Mouse (Mus musculus) lung, embryonic 16.5 days (tissue): Measurements from ENCODE around the gene Lgi4. TPM values are rescaled to one million over a fixed set of nuclear protein-coding genes. Genes with fewer than 3 reads are reported as not detected.

Experiments
- ATAC-seq: fragments of 200-750 bp; cut with Nextera tagmentation; 2 replicates; pipeline ENCODE4 v1.8.0; 2017; ENCODE audit warnings: low read depth, mild to moderate bottlenecking, moderate library complexity
- H3K27ac ChIP-seq: fragments of 300-500 bp; sonication (generic); 2 replicates; pipeline ENCODE4 v1.5.1; 2014; ENCODE audit warnings: mild to moderate bottlenecking, control low read depth, low read length
- H3K27me3 ChIP-seq: fragments of 300-500 bp; sonication (generic); 2 replicates; pipeline ENCODE4 v1.6.1; 2014; ENCODE audit warnings: low read depth, low read length, mixed read lengths; ENCODE audit not compliant: control insufficient read depth, insufficient read depth
- H3K36me3 ChIP-seq: fragments of 300-500 bp; sonication (generic); 2 replicates; pipeline ENCODE4 v1.6.1; 2014; ENCODE audit warnings: low read length; ENCODE audit not compliant: control insufficient read depth, insufficient read depth
- H3K4me1 ChIP-seq: fragments of 300-500 bp; sonication (generic); replicated peaks from 2 replicates; pipeline ENCODE4 v1.6.1; 2014; ENCODE audit warnings: low read length, mixed read lengths; ENCODE audit not compliant: control insufficient read depth, insufficient read depth
- H3K4me2 ChIP-seq: fragments of 300-500 bp; sonication (generic); 2 replicates; pipeline ENCODE4 v1.6.1; 2014; ENCODE audit warnings: low read depth, low read length, control low read depth
- H3K4me3 ChIP-seq: fragments of 300-500 bp; sonication (generic); 2 replicates; pipeline ENCODE4 v1.5.1; 2014; ENCODE audit warnings: mild to moderate bottlenecking, low read length, control low read depth
- H3K9ac ChIP-seq: fragments of 300-500 bp; sonication (generic); 2 replicates; pipeline ENCODE4 v1.6.1; 2014; ENCODE audit warnings: low read length, control low read depth
- H3K9me3 ChIP-seq: fragments of 300-500 bp; sonication (generic); 2 replicates; pipeline ENCODE4 v1.6.1; 2016; ENCODE audit warnings: low read length; ENCODE audit not compliant: control insufficient read depth
- WGBS: fragments of 180-500 bp; shearing (Covaris S2); extraction: QIAGEN DNeasy Blood & Tissue Kit; methylation state at CpG from one replicate; pipeline ENCODE4 v1.1.7; 2014; 5-methylcytosine and 5-hydroxymethylcytosine counted together
- polyA plus RNA-seq: library from polyadenylated mRNA; unstranded; fragments of >200 nt; fragmentation: Nextera tagmentation; extraction: Ambion mirVana; gene quantifications from 2 replicates; pipeline ENCODE4 v1.2.1, GENCODE M21; 2015

The Lgi4 gene
- polyA plus RNA-seq, 1 experiment from 2014 or later: 0.38 TPM

GRCm38 (mm10) chr7:31087262-31087661, 28.1 kb downstream of the Lgi4 start:
- Histone ChIP-seq H3K4me2 (no peak overlapping the region), H3K27ac (no peak overlapping the region), H3K9me3 (no peaks in the 10 kb centered on the region), H3K36me3 (no peaks in the 10 kb centered on the region), H3K4me1 (peaks cover 9% of the 10 kb centered on the region), H3K9ac (no peak overlapping the region), H3K4me3 (no peak overlapping the region), H3K27me3 (no peaks in the 10 kb centered on the region)
- no peak for ATAC-seq
- whole genome bisulfite sequencing: 40% methylated on average over 2 of the region's 2 CpGs

GRCm38 (mm10) chr7:31088206-31088605, 29.1 kb downstream of the Lgi4 start:
- Histone ChIP-seq H3K4me3 (no peak overlapping the region), H3K4me1 (peaks cover 9% of the 10 kb centered on the region), H3K27ac (no peak overlapping the region), H3K9me3 (no peaks in the 10 kb centered on the region), H3K9ac (no peak overlapping the region), H3K27me3 (no peaks in the 10 kb centered on the region), H3K36me3 (no peaks in the 10 kb centered on the region), H3K4me2 (no peak overlapping the region)
- no peak for ATAC-seq
- WGBS: 63% methylated on average over 3 of the region's 3 CpGs

GRCm38 (mm10) chr7:31089721-31090120, 30.6 kb downstream of the Lgi4 start:
- Histone ChIP-seq H3K9me3 (no peaks in the 10 kb centered on the region), H3K36me3 (no peaks in the 10 kb centered on the region), H3K9ac (no peak overlapping the region), H3K27ac (no peak overlapping the region), H3K4me2 (no peak overlapping the region), H3K4me3 (no peak overlapping the region), H3K27me3 (no peaks in the 10 kb centered on the region), H3K4me1 (peaks cover 5% of the 10 kb centered on the region)
- WGBS: 69% methylated on average over 2 of the region's 2 CpGs
- no peak for ATAC-seq

- no peak overlapping the region for H3K9ac ChIP-seq
- no peak overlapping the region for H3K4me2 ChIP-seq
- no peaks in the 10 kb centered on the region for H3K9me3 ChIP-seq
- peak; percentile 11; the same call in 1 of the 2 replicates for ATAC-seq
- no peaks in the 10 kb centered on the region for H3K27me3 ChIP-seq
- 0 out of 2 replicates have a peak, but pooled peaks cover 3% of the 10 kb centered on the region for H3K4me1 ChIP-seq
- no peak overlapping the region for H3K4me3 ChIP-seq
- 23% methylated on average over 12 of the region's 12 CpGs for WGBS
- no peak overlapping the region for H3K27ac ChIP-seq
- H3K36me3 ChIP-seq: no peaks in the 10 kb centered on the region
Measured at GRCm38 (mm10) chr7:31094774-31095501, 35.8 kb downstream of the Lgi4 start.

- H3K4me2 ChIP-seq: no peak overlapping the region
- H3K4me3 ChIP-seq: no peak overlapping the region
- 0 out of 2 replicates have a peak, but pooled peaks cover 3% of the 10 kb centered on the region for H3K4me1 ChIP-seq
- 67% methylated on average over 9 of the region's 9 CpGs for WGBS
- no peaks in the 10 kb centered on the region for H3K27me3 ChIP-seq
- ATAC-seq: no peak
- H3K9ac ChIP-seq: no peak overlapping the region
- no peak overlapping the region for H3K27ac ChIP-seq
- H3K9me3 ChIP-seq: no peaks in the 10 kb centered on the region
- H3K36me3 ChIP-seq: no peaks in the 10 kb centered on the region
Measured at GRCm38 (mm10) chr7:31096892-31097564, 37.9 kb downstream of the Lgi4 start.

- peak; percentile 96 for ATAC-seq
- H3K9me3 ChIP-seq: no peaks in the 10 kb centered on the region
- peak overlapping the region; percentile 51 for H3K4me2 ChIP-seq
- 40% methylated on average over 18 of the region's 20 CpGs for WGBS
- no peaks in the 10 kb centered on the region for H3K27me3 ChIP-seq
- H3K36me3 ChIP-seq: no peaks in the 10 kb centered on the region
- peak overlapping the region; percentile 26 for H3K4me3 ChIP-seq
- H3K9ac ChIP-seq: peak overlapping the region; percentile 51
- H3K4me1 ChIP-seq: 0 out of 2 replicates have a peak, but pooled peaks cover 3% of the 10 kb centered on the region
- no peak overlapping the region for H3K27ac ChIP-seq
Measured at GRCm38 (mm10) chr7:31097583-31098248, 38.6 kb downstream of the Lgi4 start.

- ATAC-seq: no peak
- Histone ChIP-seq H3K27ac (no peak overlapping the region), H3K36me3 (no peaks in the 10 kb centered on the region), H3K4me2 (no peak overlapping the region), H3K9ac (no peak overlapping the region), H3K4me3 (no peak overlapping the region), H3K27me3 (no peaks in the 10 kb centered on the region), H3K4me1 (0 out of 2 replicates have a peak, but pooled peaks cover 3% of the 10 kb centered on the region), H3K9me3 (no peaks in the 10 kb centered on the region)
- WGBS: 74% methylated on average over 22 of the region's 22 CpGs
Measured at GRCm38 (mm10) chr7:31098697-31099611, 39.8 kb downstream of the Lgi4 start.

GRCm38 (mm10) chr7:31099612-31099982, 40.5 kb downstream of the Lgi4 start:
- 83% methylated on average over 6 of the region's 6 CpGs for WGBS
- no peak overlapping the region for H3K9ac ChIP-seq
- no peak overlapping the region for H3K4me2 ChIP-seq
- no peak for ATAC-seq
- no peaks in the 10 kb centered on the region for H3K36me3 ChIP-seq
- no peak overlapping the region for H3K27ac ChIP-seq
- 0 out of 2 replicates have a peak, but pooled peaks cover 3% of the 10 kb centered on the region for H3K4me1 ChIP-seq
- H3K4me3 ChIP-seq: no peak overlapping the region
- no peaks in the 10 kb centered on the region for H3K27me3 ChIP-seq
- H3K9me3 ChIP-seq: no peaks in the 10 kb centered on the region
